Mouse (Mus musculus) testis, adult 2 months (tissue): ENCODE measurements around the gene Utp18.

Experiments used
- CTCF ChIP-seq: fragments of 200-500 bp; IDR thresholded peaks from 2 replicates; pipeline ENCODE4 v1.5.1; 2012; ENCODE audit warnings: low read depth, mild to moderate bottlenecking, inconsistent platforms, low read length, moderate library complexity; ENCODE audit not compliant: control insufficient read depth, insufficient read depth, insufficient replicate concordance
- POLR2A ChIP-seq: fragments of 200-500 bp; IDR thresholded peaks from 2 replicates; pipeline ENCODE4 v1.6.1; 2012; ENCODE audit warnings: low read depth, mild to moderate bottlenecking, inconsistent platforms, low read length, moderate library complexity; ENCODE audit not compliant: control insufficient read depth

GRCm38 (mm10) chr11:93862045-93862623, 23.4 kb downstream of the Utp18 start:
- TF ChIP-seq POLR2A (no peak), CTCF (no peak)
